Mouse (Mus musculus): ENCODE measurements at regions not wholly inside any gene's neighbourhood (a gene's known extent, or its start where the extent isn't known, plus 50 kb on each side); places are given as distances from the start of the nearest gene placed in this dataset.

GRCm38 (mm10) chr11:63211501-63211900 is 82.7 kb downstream of the Pmp22 start:
- ATAC-seq (replicated peaks), result no peak
- H3K9me3 ChIP-seq, result no peaks in the 10 kb centered on the region
- WGBS, result 79% methylated on average over 4 of the region's 4 CpGs
- H3K9ac ChIP-seq (replicated peaks), result no peak overlapping the region
- H3K4me3 ChIP-seq, result no peak overlapping the region
- no peak overlapping the region for H3K4me2 ChIP-seq (replicated peaks)
- H3K4me1 ChIP-seq, result no peaks in the 10 kb centered on the region
- no peaks in the 10 kb centered on the region for H3K27me3 ChIP-seq
- no peak overlapping the region for H3K27ac ChIP-seq (replicated peaks)
- H3K36me3 ChIP-seq, result no peaks in the 10 kb centered on the region

- no peak overlapping the region for H3K4me3 ChIP-seq
- no peak overlapping the region for H3K4me2 ChIP-seq (replicated peaks)
- 12% methylated on average over 6 of the region's 6 CpGs for WGBS
- no peak overlapping the region for H3K27ac ChIP-seq (replicated peaks)
- H3K4me1 ChIP-seq, result no peaks in the 10 kb centered on the region
- no peak overlapping the region for H3K9ac ChIP-seq (replicated peaks)
- H3K27me3 ChIP-seq, result no peaks in the 10 kb centered on the region
- no peaks in the 10 kb centered on the region for H3K36me3 ChIP-seq
- peak; percentile 60 for ATAC-seq (replicated peaks)
- no peaks in the 10 kb centered on the region for H3K9me3 ChIP-seq
These were observed 84.3 kb downstream of the Pmp22 start for GRCm38 (mm10) chr11:63213043-63213442.

GRCm38 (mm10) chr11:63213901-63214425 is 85.2 kb downstream of the Pmp22 start:
- no peak overlapping the region for H3K4me3 ChIP-seq
- no peak overlapping the region for H3K4me2 ChIP-seq (replicated peaks)
- ATAC-seq (replicated peaks), result no peak
- no peak overlapping the region for H3K27ac ChIP-seq (replicated peaks)
- no peaks in the 10 kb centered on the region for H3K36me3 ChIP-seq
- H3K9me3 ChIP-seq, result no peaks in the 10 kb centered on the region
- H3K4me1 ChIP-seq, result no peaks in the 10 kb centered on the region
- 68% methylated on average over 19 of the region's 19 CpGs for WGBS
- H3K9ac ChIP-seq (replicated peaks), result no peak overlapping the region
- H3K27me3 ChIP-seq, result no peaks in the 10 kb centered on the region

- ATAC-seq (replicated peaks), result no peak
- Histone ChIP-seq H3K27me3 (no peaks in the 10 kb centered on the region), H3K36me3 (no peaks in the 10 kb centered on the region), H3K9me3 (no peaks in the 10 kb centered on the region), H3K4me1 (no peaks in the 10 kb centered on the region), H3K4me2 (replicated peaks) (no peak overlapping the region), H3K27ac (replicated peaks) (no peak overlapping the region), H3K9ac (replicated peaks) (no peak overlapping the region), H3K4me3 (no peak overlapping the region)
- 87% methylated on average over 2 of the region's 2 CpGs for WGBS
These were observed 87.2 kb downstream of the Pmp22 start for GRCm38 (mm10) chr11:63215993-63216392.

GRCm38 (mm10) chr11:63217049-63217448 is 88.3 kb downstream of the Pmp22 start:
- Histone ChIP-seq H3K27ac (replicated peaks) (no peak overlapping the region), H3K9me3 (no peaks in the 10 kb centered on the region), H3K4me2 (replicated peaks) (no peak overlapping the region), H3K4me3 (no peak overlapping the region), H3K27me3 (no peaks in the 10 kb centered on the region), H3K36me3 (no peaks in the 10 kb centered on the region), H3K4me1 (no peaks in the 10 kb centered on the region), H3K9ac (replicated peaks) (no peak overlapping the region)
- whole genome bisulfite sequencing, result 74% methylated on average over 3 of the region's 3 CpGs
- no peak for ATAC-seq (replicated peaks)

- Histone ChIP-seq H3K9me3 (no peaks in the 10 kb centered on the region), H3K27ac (replicated peaks) (no peak overlapping the region), H3K9ac (replicated peaks) (no peak overlapping the region), H3K4me1 (no peaks in the 10 kb centered on the region), H3K4me3 (no peak overlapping the region), H3K4me2 (replicated peaks) (no peak overlapping the region), H3K36me3 (no peaks in the 10 kb centered on the region), H3K27me3 (no peaks in the 10 kb centered on the region)
- no peak for ATAC-seq (replicated peaks)
- 96% methylated on average over 3 of the region's 3 CpGs for WGBS
These were observed 97.7 kb downstream of the Pmp22 start for GRCm38 (mm10) chr11:63226471-63226870.

- Histone ChIP-seq H3K27ac (replicated peaks) (no peak overlapping the region), H3K4me1 (peaks cover 5% of the 10 kb centered on the region), H3K4me2 (replicated peaks) (no peak overlapping the region), H3K36me3 (no peaks in the 10 kb centered on the region), H3K27me3 (no peaks in the 10 kb centered on the region), H3K9me3 (no peaks in the 10 kb centered on the region), H3K9ac (replicated peaks) (no peak overlapping the region), H3K4me3 (no peak overlapping the region)
- no peak for ATAC-seq (replicated peaks)
- 87% methylated on average over 6 of the region's 6 CpGs for WGBS
These were observed 102.0 kb downstream of the Pmp22 start for GRCm38 (mm10) chr11:63230786-63231185.

- no peak overlapping the region for H3K9ac ChIP-seq (replicated peaks)
- H3K27ac ChIP-seq (replicated peaks), result no peak overlapping the region
- no peaks in the 10 kb centered on the region for H3K36me3 ChIP-seq
- H3K4me2 ChIP-seq (replicated peaks), result no peak overlapping the region
- ATAC-seq (replicated peaks), result no peak
- no peaks in the 10 kb centered on the region for H3K9me3 ChIP-seq
- 74% methylated on average over 13 of the region's 13 CpGs for WGBS
- H3K4me1 ChIP-seq, result peaks cover 5% of the 10 kb centered on the region
- H3K4me3 ChIP-seq, result no peak overlapping the region
- H3K27me3 ChIP-seq, result no peaks in the 10 kb centered on the region
These were observed 104.6 kb downstream of the Pmp22 start for GRCm38 (mm10) chr11:63233172-63233966.

GRCm38 (mm10) chr11:63234481-63234880 is 105.7 kb downstream of the Pmp22 start:
- peak; percentile 55; the same call in 1 of the 2 replicates for ATAC-seq (replicated peaks)
- no peaks in the 10 kb centered on the region for H3K36me3 ChIP-seq
- H3K4me1 ChIP-seq, result peaks cover 5% of the 10 kb centered on the region
- H3K9me3 ChIP-seq, result no peaks in the 10 kb centered on the region
- no peak overlapping the region for H3K4me3 ChIP-seq
- no peaks in the 10 kb centered on the region for H3K27me3 ChIP-seq
- H3K9ac ChIP-seq (replicated peaks), result no peak overlapping the region
- WGBS, result 59% methylated on average over 6 of the region's 6 CpGs
- no peak overlapping the region for H3K4me2 ChIP-seq (replicated peaks)
- H3K27ac ChIP-seq (replicated peaks), result peak overlapping the region; percentile 52; the same call in 1 of the 2 replicates

GRCm38 (mm10) chr11:63238655-63239054 is 109.9 kb downstream of the Pmp22 start:
- no peaks in the 10 kb centered on the region for H3K27me3 ChIP-seq
- WGBS, result 51% methylated on average over 4 of the region's 4 CpGs
- H3K36me3 ChIP-seq, result no peaks in the 10 kb centered on the region
- H3K9ac ChIP-seq (replicated peaks), result no peak overlapping the region
- no peak overlapping the region for H3K4me2 ChIP-seq (replicated peaks)
- no peak for ATAC-seq (replicated peaks)
- peaks cover 5% of the 10 kb centered on the region for H3K4me1 ChIP-seq
- no peaks in the 10 kb centered on the region for H3K9me3 ChIP-seq
- no peak overlapping the region for H3K4me3 ChIP-seq
- no peak overlapping the region for H3K27ac ChIP-seq (replicated peaks)

- peaks cover 9% of the 10 kb centered on the region for H3K4me1 ChIP-seq
- no peaks in the 10 kb centered on the region for H3K9me3 ChIP-seq
- H3K9ac ChIP-seq (replicated peaks), result no peak overlapping the region
- no peak for ATAC-seq (replicated peaks)
- no peak overlapping the region for H3K4me3 ChIP-seq
- H3K27ac ChIP-seq (replicated peaks), result no peak overlapping the region
- no peaks in the 10 kb centered on the region for H3K36me3 ChIP-seq
- 73% methylated on average over 9 of the region's 9 CpGs for WGBS
- no peak overlapping the region for H3K4me2 ChIP-seq (replicated peaks)
- no peaks in the 10 kb centered on the region for H3K27me3 ChIP-seq
These were observed 115.2 kb downstream of the Pmp22 start for GRCm38 (mm10) chr11:63243906-63244416.

- 71% methylated on average over 6 of the region's 6 CpGs for WGBS
- H3K4me3 ChIP-seq, result no peak overlapping the region
- no peak overlapping the region for H3K27ac ChIP-seq (replicated peaks)
- H3K4me1 ChIP-seq, result peaks cover 12% of the 10 kb centered on the region
- ATAC-seq (replicated peaks), result no peak
- no peak overlapping the region for H3K9ac ChIP-seq (replicated peaks)
- no peak overlapping the region for H3K4me2 ChIP-seq (replicated peaks)
- no peaks in the 10 kb centered on the region for H3K36me3 ChIP-seq
- H3K27me3 ChIP-seq, result no peaks in the 10 kb centered on the region
- H3K9me3 ChIP-seq, result no peaks in the 10 kb centered on the region
These were observed 116.3 kb downstream of the Pmp22 start for GRCm38 (mm10) chr11:63245041-63245440.
